Mouse (Mus musculus) forebrain, embryonic 11.5 days (tissue): ENCODE measurements around the gene Megf11. TPM values are rescaled to one million over a fixed set of nuclear protein-coding genes. Genes with fewer than 3 reads are reported as not detected.

Source experiments
- ATAC-seq: fragments of 200-750 bp; cut with Nextera tagmentation; replicated peaks from 2 replicates; pipeline ENCODE4 v1.8.0; 2017; ENCODE audit warnings: moderate TSS enrichment; ENCODE audit not compliant: low FRiP score
- DNase-seq: peaks from one replicate; pipeline ENCODE4 v3.0.0-alpha.2; 2017; ENCODE audit warnings: low spot score
- H3K27ac ChIP-seq: fragments of 300-500 bp; sonication (generic); 2 replicates; pipeline ENCODE4 v1.5.1; 2014; ENCODE audit warnings: low read depth, low read length
- H3K27me3 ChIP-seq: fragments of 300-500 bp; sonication (generic); 2 replicates; pipeline ENCODE4 v1.6.1; 2014; ENCODE audit warnings: mild to moderate bottlenecking, low read length, mixed read lengths; ENCODE audit not compliant: control insufficient read depth, insufficient read depth
- H3K36me3 ChIP-seq: fragments of 300-500 bp; sonication (generic); 2 replicates; pipeline ENCODE4 v1.6.1; 2014; ENCODE audit warnings: mild to moderate bottlenecking, low read length, moderate library complexity, mixed read lengths; ENCODE audit not compliant: control insufficient read depth, insufficient read depth
- H3K4me1 ChIP-seq: fragments of 300-500 bp; sonication (generic); replicated peaks from 2 replicates; pipeline ENCODE4 v1.6.1; 2014; ENCODE audit warnings: low read length, mixed read lengths; ENCODE audit not compliant: control insufficient read depth, insufficient read depth
- H3K4me2 ChIP-seq: fragments of 300-500 bp; sonication (generic); 2 replicates; pipeline ENCODE4 v1.6.1; 2014; ENCODE audit warnings: low read depth, mild to moderate bottlenecking, low read length, moderate library complexity, mixed read lengths; ENCODE audit not compliant: severe bottlenecking
- H3K4me3 ChIP-seq: fragments of 300-500 bp; sonication (generic); 2 replicates; pipeline ENCODE4 v1.5.1; 2014; ENCODE audit warnings: low read depth, low read length
- H3K9ac ChIP-seq: fragments of 300-500 bp; sonication (generic); 2 replicates; pipeline ENCODE4 v1.6.1; 2014; ENCODE audit warnings: low read length
- H3K9me3 ChIP-seq: fragments of 300-500 bp; sonication (generic); 2 replicates; pipeline ENCODE4 v1.6.1; 2016; ENCODE audit warnings: low read length, mixed read lengths; ENCODE audit not compliant: control insufficient read depth
- WGBS: fragments of 180-500 bp; shearing (Covaris S2); extraction: QIAGEN DNeasy Blood & Tissue Kit; methylation state at CpG from one replicate; pipeline ENCODE4 v1.1.7; 2014; 5-methylcytosine and 5-hydroxymethylcytosine counted together
- polyA plus RNA-seq: library from polyadenylated mRNA; unstranded; fragments of >200 nt; fragmentation: Nextera tagmentation; extraction: Ambion mirVana; gene quantifications from 2 replicates; pipeline ENCODE4 v1.2.1, GENCODE M21; 2014

Megf11 gene
- polyA plus RNA-seq, 1 experiment from 2014 or later = 3.3 TPM

GRCm38 (mm10) chr9:64466564-64466963 is 81.1 kb downstream of the Megf11 start:
- H3K27me3 ChIP-seq = no peaks in the 10 kb centered on the region
- H3K36me3 ChIP-seq = no peaks in the 10 kb centered on the region
- H3K27ac ChIP-seq = no peak overlapping the region
- no peaks in the 10 kb centered on the region for H3K9me3 ChIP-seq
- DNase-seq = no peak
- ATAC-seq = no peak
- H3K4me3 ChIP-seq = no peak overlapping the region
- no peak overlapping the region for H3K4me2 ChIP-seq
- WGBS = 37% methylated on average over 4 of the region's 4 CpGs
- no peak overlapping the region for H3K9ac ChIP-seq
- H3K4me1 ChIP-seq = no peaks in the 10 kb centered on the region

GRCm38 (mm10) chr9:64470806-64471205 is 85.4 kb downstream of the Megf11 start:
- ATAC-seq = no peak
- H3K9ac ChIP-seq = no peak overlapping the region
- peaks cover 3% of the 10 kb centered on the region for H3K4me1 ChIP-seq
- no peak overlapping the region for H3K4me3 ChIP-seq
- H3K9me3 ChIP-seq = no peaks in the 10 kb centered on the region
- no peak overlapping the region for H3K4me2 ChIP-seq
- H3K27ac ChIP-seq = no peak overlapping the region
- 95% methylated on average over 1 of the region's 1 CpGs for WGBS
- H3K36me3 ChIP-seq = no peaks in the 10 kb centered on the region
- peaks cover 6% of the 10 kb centered on the region; the same call in 1 of the 2 replicates for H3K27me3 ChIP-seq
- DNase-seq = no peak

- peaks cover 8% of the 10 kb centered on the region for H3K4me1 ChIP-seq
- 88% methylated on average over 3 of the region's 3 CpGs for WGBS
- H3K4me3 ChIP-seq = no peak overlapping the region
- no peak overlapping the region for H3K9ac ChIP-seq
- H3K36me3 ChIP-seq = no peaks in the 10 kb centered on the region
- no peaks in the 10 kb centered on the region for H3K9me3 ChIP-seq
- ATAC-seq (no peak), DNase-seq (no peak)
- no peak overlapping the region for H3K4me2 ChIP-seq
- no peak overlapping the region for H3K27ac ChIP-seq
- H3K27me3 ChIP-seq = peaks cover 6% of the 10 kb centered on the region; the same call in 1 of the 2 replicates
These were observed 85.9 kb downstream of the Megf11 start for GRCm38 (mm10) chr9:64471336-64471735.

GRCm38 (mm10) chr9:64472165-64472564 is 86.7 kb downstream of the Megf11 start:
- no peaks in the 10 kb centered on the region for H3K9me3 ChIP-seq
- no peak overlapping the region for H3K27ac ChIP-seq
- H3K36me3 ChIP-seq = no peaks in the 10 kb centered on the region
- ATAC-seq (no peak), DNase-seq (no peak)
- peaks cover 8% of the 10 kb centered on the region for H3K4me1 ChIP-seq
- no peak overlapping the region for H3K4me2 ChIP-seq
- WGBS = 46% methylated on average over 2 of the region's 2 CpGs
- H3K4me3 ChIP-seq = no peak overlapping the region
- no peak overlapping the region for H3K9ac ChIP-seq
- peaks cover 6% of the 10 kb centered on the region; the same call in 1 of the 2 replicates for H3K27me3 ChIP-seq

- Histone ChIP-seq H3K4me2 (no peak overlapping the region), H3K4me3 (no peak overlapping the region), H3K27me3 (peaks cover 8% of the 10 kb centered on the region; the same call in 1 of the 2 replicates), H3K36me3 (no peaks in the 10 kb centered on the region), H3K9ac (no peak overlapping the region), H3K4me1 (peaks cover 8% of the 10 kb centered on the region), H3K27ac (no peak overlapping the region), H3K9me3 (no peaks in the 10 kb centered on the region)
- no peak for ATAC-seq
- DNase-seq = no peak
- 51% methylated on average over 6 of the region's 6 CpGs for WGBS
These were observed 87.3 kb downstream of the Megf11 start for GRCm38 (mm10) chr9:64472743-64473142.

- no peak overlapping the region for H3K27ac ChIP-seq
- H3K9me3 ChIP-seq = no peaks in the 10 kb centered on the region
- no peak for ATAC-seq
- no peak for DNase-seq
- no peak overlapping the region for H3K9ac ChIP-seq
- H3K36me3 ChIP-seq = no peaks in the 10 kb centered on the region
- H3K4me2 ChIP-seq = no peak overlapping the region
- H3K27me3 ChIP-seq = peaks cover 8% of the 10 kb centered on the region; the same call in 1 of the 2 replicates
- peaks cover 8% of the 10 kb centered on the region for H3K4me1 ChIP-seq
- H3K4me3 ChIP-seq = no peak overlapping the region
- 74% methylated on average over 2 of the region's 2 CpGs for WGBS
These were observed 87.7 kb downstream of the Megf11 start for GRCm38 (mm10) chr9:64473170-64473569.

- H3K4me3 ChIP-seq = no peak overlapping the region
- no peak overlapping the region for H3K4me2 ChIP-seq
- no peak overlapping the region for H3K27ac ChIP-seq
- WGBS = 55% methylated on average over 4 of the region's 4 CpGs
- peaks cover 8% of the 10 kb centered on the region for H3K4me1 ChIP-seq
- no peak for ATAC-seq
- H3K36me3 ChIP-seq = no peaks in the 10 kb centered on the region
- H3K27me3 ChIP-seq = peaks cover 8% of the 10 kb centered on the region; the same call in 1 of the 2 replicates
- H3K9me3 ChIP-seq = no peaks in the 10 kb centered on the region
- DNase-seq = no peak
- no peak overlapping the region for H3K9ac ChIP-seq
These were observed 88.3 kb downstream of the Megf11 start for GRCm38 (mm10) chr9:64473695-64474094.

GRCm38 (mm10) chr9:64474142-64474541 is 88.7 kb downstream of the Megf11 start:
- Histone ChIP-seq H3K9ac (no peak overlapping the region), H3K4me3 (no peak overlapping the region), H3K9me3 (no peaks in the 10 kb centered on the region), H3K4me2 (no peak overlapping the region), H3K4me1 (peaks cover 8% of the 10 kb centered on the region), H3K27ac (no peak overlapping the region), H3K27me3 (peaks cover 8% of the 10 kb centered on the region; the same call in 1 of the 2 replicates), H3K36me3 (no peaks in the 10 kb centered on the region)
- ATAC-seq (no peak), DNase-seq (no peak)
- WGBS = 41% methylated on average over 4 of the region's 4 CpGs

GRCm38 (mm10) chr9:64475942-64476341 is 90.5 kb downstream of the Megf11 start:
- ATAC-seq (no peak; the same call in 1 of the 2 replicates), DNase-seq (no peak)
- Histone ChIP-seq H3K27me3 (peaks cover 8% of the 10 kb centered on the region; the same call in 1 of the 2 replicates), H3K4me1 (peaks cover 8% of the 10 kb centered on the region), H3K4me2 (no peak overlapping the region), H3K9ac (no peak overlapping the region), H3K36me3 (no peaks in the 10 kb centered on the region), H3K9me3 (no peaks in the 10 kb centered on the region), H3K4me3 (no peak overlapping the region), H3K27ac (no peak overlapping the region)
- WGBS = 7% methylated on average over 2 of the region's 2 CpGs
